Mouse (Mus musculus) hindbrain, embryonic 13.5 days (tissue): Measurements from ENCODE around the gene Gna13. TPM values are rescaled to one million over a fixed set of nuclear protein-coding genes. Genes with fewer than 3 reads are reported as not detected.
A peak's percentile ranks its signal among the peaks of the same experiment; 100 is the strongest.

ENCODE experiments used
- ATAC-seq: fragments of 200-750 bp; cut with Nextera tagmentation; 2 replicates; pipeline ENCODE4 v1.8.0; 2017; ENCODE audit warnings: moderate TSS enrichment; ENCODE audit not compliant: low FRiP score
- H3K27ac ChIP-seq: fragments of 300-500 bp; sonication (generic); 2 replicates; pipeline ENCODE4 v1.5.1; 2015; ENCODE audit warnings: inconsistent platforms, mild to moderate bottlenecking, moderate library complexity
- H3K27me3 ChIP-seq: fragments of 300-500 bp; sonication (generic); 2 replicates; pipeline ENCODE4 v1.6.1; 2015; ENCODE audit warnings: mild to moderate bottlenecking, inconsistent platforms
- H3K36me3 ChIP-seq: fragments of 300-500 bp; sonication (generic); 2 replicates; pipeline ENCODE4 v1.6.1; 2015; ENCODE audit warnings: mild to moderate bottlenecking, inconsistent platforms
- H3K4me1 ChIP-seq: fragments of 300-500 bp; sonication (generic); replicated peaks from 2 replicates; pipeline ENCODE4 v1.6.1; 2015; ENCODE audit warnings: inconsistent platforms
- H3K4me2 ChIP-seq: fragments of 300-500 bp; sonication (generic); 2 replicates; pipeline ENCODE4 v1.6.1; 2015; ENCODE audit warnings: inconsistent platforms, mild to moderate bottlenecking, moderate library complexity
- H3K4me3 ChIP-seq: fragments of 300-500 bp; sonication (generic); 2 replicates; pipeline ENCODE4 v1.5.1; 2015; ENCODE audit warnings: mild to moderate bottlenecking, inconsistent platforms
- H3K9ac ChIP-seq: fragments of 300-500 bp; sonication (generic); 2 replicates; pipeline ENCODE4 v1.6.1; 2015; ENCODE audit warnings: mild to moderate bottlenecking, inconsistent platforms
- H3K9me3 ChIP-seq: fragments of 300-500 bp; sonication (generic); 2 replicates; pipeline ENCODE4 v1.6.1; 2016; ENCODE audit warnings: inconsistent platforms
- WGBS: fragments of 180-500 bp; shearing (Covaris S2); methylation state at CpG from one replicate; pipeline ENCODE4 v1.1.7; 2015; 5-methylcytosine and 5-hydroxymethylcytosine counted together
- polyA plus RNA-seq: library from polyadenylated mRNA; unstranded; fragments of >200 nt; fragmentation: Nextera tagmentation; extraction: Ambion mirVana; gene quantifications from 2 replicates; pipeline ENCODE4 v1.2.1, GENCODE M21; 2015

Gene Gna13
- polyA plus RNA-seq, 1 experiment from 2014 or later = 16.6 TPM

GRCm38 (mm10) chr11:109439209-109439608 lies 76.6 kb downstream of the Gna13 start:
- H3K27ac ChIP-seq = no peak overlapping the region
- H3K27me3 ChIP-seq = peaks cover 16% of the 10 kb centered on the region
- H3K9ac ChIP-seq = no peak overlapping the region
- no peak overlapping the region for H3K4me3 ChIP-seq
- peaks cover 13% of the 10 kb centered on the region for H3K4me1 ChIP-seq
- no peak; the same call in 1 of the 2 replicates for ATAC-seq
- H3K36me3 ChIP-seq = peaks cover 42% of the 10 kb centered on the region
- H3K4me2 ChIP-seq = peak overlapping the region; percentile 70; the same call in 1 of the 2 replicates
- H3K9me3 ChIP-seq = no peaks in the 10 kb centered on the region
- 16% methylated on average over 5 of the region's 5 CpGs for WGBS

GRCm38 (mm10) chr11:109439829-109440340 lies 77.3 kb downstream of the Gna13 start:
- H3K4me2 ChIP-seq = peak overlapping the region; percentile 70
- H3K9ac ChIP-seq = peak overlapping the region; percentile 66
- H3K4me3 ChIP-seq = peak overlapping the region; percentile 44
- peaks cover 16% of the 10 kb centered on the region for H3K27me3 ChIP-seq
- peaks cover 35% of the 10 kb centered on the region for H3K36me3 ChIP-seq
- H3K4me1 ChIP-seq = peaks cover 13% of the 10 kb centered on the region
- no peak overlapping the region for H3K27ac ChIP-seq
- H3K9me3 ChIP-seq = no peaks in the 10 kb centered on the region
- WGBS = 2% methylated on average over 32 of the region's 32 CpGs
- ATAC-seq = peak; percentile 60; the same call in 1 of the 2 replicates

GRCm38 (mm10) chr11:109440641-109441040 lies 78.0 kb downstream of the Gna13 start:
- WGBS = 67% methylated on average over 4 of the region's 4 CpGs
- no peak overlapping the region for H3K9ac ChIP-seq
- H3K4me2 ChIP-seq = peak overlapping the region; percentile 70

GRCm38 (mm10) chr11:109441119-109441518 lies 78.5 kb downstream of the Gna13 start:
- ATAC-seq = no peak
- Histone ChIP-seq H3K9me3 (no peaks in the 10 kb centered on the region), H3K4me2 (no peak overlapping the region), H3K27me3 (peaks cover 16% of the 10 kb centered on the region), H3K9ac (no peak overlapping the region), H3K27ac (no peak overlapping the region), H3K4me1 (peaks cover 13% of the 10 kb centered on the region), H3K36me3 (peaks cover 24% of the 10 kb centered on the region), H3K4me3 (no peak overlapping the region)
- WGBS = 57% methylated on average over 3 of the region's 3 CpGs

More at GRCm38 (mm10) chr11:109440641-109441040, 78.0 kb downstream of the Gna13 start:
- Histone ChIP-seq H3K27ac (no peak overlapping the region), H3K36me3 (peaks cover 28% of the 10 kb centered on the region), H3K27me3 (peaks cover 16% of the 10 kb centered on the region), H3K4me1 (peaks cover 13% of the 10 kb centered on the region), H3K4me3 (peak overlapping the region; percentile 44), H3K9me3 (no peaks in the 10 kb centered on the region)
- ATAC-seq = no peak

- H3K4me1 ChIP-seq = peaks cover 13% of the 10 kb centered on the region
- no peak overlapping the region for H3K4me3 ChIP-seq
- no peak overlapping the region for H3K4me2 ChIP-seq
- no peak overlapping the region for H3K9ac ChIP-seq
- no peaks in the 10 kb centered on the region for H3K9me3 ChIP-seq
- 61% methylated on average over 5 of the region's 5 CpGs for WGBS
- H3K27me3 ChIP-seq = peaks cover 16% of the 10 kb centered on the region
- ATAC-seq = no peak
- H3K27ac ChIP-seq = no peak overlapping the region
- peaks cover 13% of the 10 kb centered on the region for H3K36me3 ChIP-seq
These were observed 79.6 kb downstream of the Gna13 start for GRCm38 (mm10) chr11:109442166-109442730.

- H3K27ac ChIP-seq = no peak overlapping the region
- ATAC-seq = no peak
- WGBS = 91% methylated on average over 8 of the region's 8 CpGs
- no peak overlapping the region for H3K4me3 ChIP-seq
- no peaks in the 10 kb centered on the region for H3K9me3 ChIP-seq
- H3K4me1 ChIP-seq = peaks cover 13% of the 10 kb centered on the region
- H3K4me2 ChIP-seq = no peak overlapping the region
- H3K27me3 ChIP-seq = peaks cover 13% of the 10 kb centered on the region
- H3K36me3 ChIP-seq = no peaks in the 10 kb centered on the region
- H3K9ac ChIP-seq = no peak overlapping the region
These were observed 81.0 kb downstream of the Gna13 start for GRCm38 (mm10) chr11:109443468-109444263.

- Histone ChIP-seq H3K9me3 (no peaks in the 10 kb centered on the region), H3K27me3 (peaks cover 13% of the 10 kb centered on the region), H3K4me2 (no peak overlapping the region), H3K9ac (no peak overlapping the region), H3K4me1 (peaks cover 10% of the 10 kb centered on the region), H3K36me3 (no peaks in the 10 kb centered on the region), H3K27ac (no peak overlapping the region), H3K4me3 (no peak overlapping the region)
- 48% methylated on average over 7 of the region's 7 CpGs for WGBS
- no peak for ATAC-seq
These were observed 82.0 kb downstream of the Gna13 start for GRCm38 (mm10) chr11:109444600-109444999.

GRCm38 (mm10) chr11:109445438-109446035 lies 82.9 kb downstream of the Gna13 start:
- ATAC-seq = no peak
- no peak overlapping the region for H3K27ac ChIP-seq
- peaks cover 7% of the 10 kb centered on the region for H3K27me3 ChIP-seq
- H3K4me3 ChIP-seq = no peak overlapping the region
- WGBS = 55% methylated on average over 13 of the region's 13 CpGs
- H3K9me3 ChIP-seq = no peaks in the 10 kb centered on the region
- no peaks in the 10 kb centered on the region for H3K36me3 ChIP-seq
- peaks cover under 1% of the 10 kb centered on the region; the same call in 1 of the 2 replicates for H3K4me1 ChIP-seq
- H3K4me2 ChIP-seq = no peak overlapping the region
- H3K9ac ChIP-seq = no peak overlapping the region

Other genes starting within 250 kb of the Gna13 start
- not detected in 2 replicates for gene E030025P04Rik, start 218.5 kb upstream of the Gna13 start, polyA plus RNA-seq
- 6.2 and 7.6 TPM in 2 replicates for gene Rgs9, start 64.7 kb upstream of the Gna13 start, polyA plus RNA-seq
- not detected in 2 replicates for gene 9930022D16Rik, start 51.1 kb downstream of the Gna13 start, polyA plus RNA-seq
- gene Amz2, start 63.1 kb downstream of the Gna13 start, polyA plus RNA-seq = 54.8 and 57.0 TPM in 2 replicates
- 5.0 and 8.9 TPM in 2 replicates for gene Arsg, start 110.5 kb downstream of the Gna13 start, polyA plus RNA-seq
- 4.1 and 6.3 TPM in 2 replicates for gene Slc16a6, start 110.8 kb downstream of the Gna13 start, polyA plus RNA-seq
- gene Wipi1, start 249.1 kb downstream of the Gna13 start, polyA plus RNA-seq = 17.8 and 18.2 TPM in 2 replicates